Mouse (Mus musculus) heart, embryonic 10.5 days (tissue): ENCODE results near the gene Ift122. TPM values are rescaled to one million over a fixed set of nuclear protein-coding genes. Genes with fewer than 3 reads are reported as not detected.

Experiments used
- DNase-seq: peaks from one replicate; pipeline ENCODE4 v3.0.0-alpha.2; 2017; ENCODE audit warnings: low spot score
- H3K27ac ChIP-seq: fragments of 300-500 bp; sonication (generic); 2 replicates; pipeline ENCODE4 v1.5.1; 2016; ENCODE audit warnings: mild to moderate bottlenecking
- H3K27me3 ChIP-seq: fragments of 300-500 bp; sonication (generic); 2 replicates; pipeline ENCODE4 v1.6.1; 2016; ENCODE audit warnings: mild to moderate bottlenecking; ENCODE audit not compliant: poor library complexity, insufficient read depth, severe bottlenecking
- H3K36me3 ChIP-seq: fragments of 300-500 bp; sonication (generic); 2 replicates; pipeline ENCODE4 v1.6.1; 2016; ENCODE audit warnings: mild to moderate bottlenecking, moderate library complexity
- H3K4me1 ChIP-seq: fragments of 300-500 bp; sonication (generic); 2 replicates; pipeline ENCODE4 v1.6.1; 2016; ENCODE audit warnings: mild to moderate bottlenecking
- H3K4me3 ChIP-seq: fragments of 300-500 bp; sonication (generic); 2 replicates; pipeline ENCODE4 v1.5.1; 2016; ENCODE audit warnings: mild to moderate bottlenecking, moderate library complexity
- H3K9me3 ChIP-seq: fragments of 300-500 bp; sonication (generic); 2 replicates; pipeline ENCODE4 v1.6.1; 2016; ENCODE audit warnings: mild to moderate bottlenecking, moderate library complexity
- WGBS: fragments of 180-500 bp; shearing (Covaris S2); methylation state at CpG from one replicate; pipeline ENCODE4 v1.1.7; 2016; 5-methylcytosine and 5-hydroxymethylcytosine counted together
- polyA plus RNA-seq: library from polyadenylated mRNA; unstranded; fragments of >200 nt; fragmentation: Nextera tagmentation; extraction: Ambion mirVana; gene quantifications from 2 replicates; pipeline ENCODE4 v1.2.1, GENCODE M21; 2016

Gene Ift122
- polyA plus RNA-seq, 1 experiment from 2014 or later = 27.0 TPM

DNA sequence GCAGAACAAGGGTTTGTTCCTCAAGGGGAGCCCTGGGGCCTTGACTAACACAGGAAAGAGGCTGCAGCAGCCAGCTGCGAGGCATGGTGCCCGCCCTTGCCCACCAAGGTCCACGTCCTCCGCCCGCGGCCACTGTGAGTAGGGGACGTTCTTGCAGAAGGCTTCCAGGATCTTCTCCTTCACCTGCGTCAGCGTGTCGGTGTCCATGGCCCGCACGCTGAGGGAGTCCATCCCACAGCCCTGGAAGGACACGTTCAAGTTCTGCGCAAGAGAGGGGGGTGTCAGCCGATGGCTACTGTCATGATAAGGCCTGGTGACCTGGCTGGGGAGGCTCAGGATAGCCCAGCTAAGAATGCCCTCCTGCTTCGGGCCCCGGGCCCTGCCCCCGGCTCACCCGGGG is 107.1 kb downstream of the Ift122 start:
- Histone ChIP-seq H3K27me3 (peaks cover 17% of the 10 kb centered on the region), H3K36me3 (peaks cover 78% of the 10 kb centered on the region), H3K27ac (no peak overlapping the region), H3K9me3 (no peaks in the 10 kb centered on the region), H3K4me1 (peaks cover 54% of the 10 kb centered on the region), H3K4me3 (no peak overlapping the region)
- DNase-seq = no peak
- 88% methylated on average over 19 of the region's 19 CpGs for WGBS

DNA sequence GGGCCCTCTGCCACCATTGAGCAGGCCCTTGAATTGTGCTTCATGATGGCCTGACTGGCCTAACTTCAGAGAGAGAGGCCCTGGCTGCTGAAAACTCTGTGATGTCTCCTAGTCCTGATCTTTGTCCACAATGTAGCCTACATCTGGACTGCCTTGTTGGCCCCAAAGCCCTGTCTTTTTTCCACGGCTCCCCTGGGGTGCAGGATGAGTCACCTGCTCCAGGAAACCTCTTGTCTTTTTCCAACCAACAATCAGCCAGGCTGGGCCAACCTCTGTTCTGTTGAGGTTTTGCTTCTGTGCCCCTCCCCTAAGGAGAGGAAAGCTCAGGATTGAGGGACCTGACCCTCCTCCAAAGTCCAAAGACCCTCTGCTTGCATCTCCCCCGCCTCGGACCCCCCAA is 108.5 kb downstream of the Ift122 start:
- peaks cover 47% of the 10 kb centered on the region for H3K4me1 ChIP-seq
- 85% methylated on average over 3 of the region's 3 CpGs for WGBS
- peak overlapping the region; percentile 4; the same call in 1 of the 2 replicates for H3K27ac ChIP-seq
- H3K4me3 ChIP-seq = no peak overlapping the region
- peaks cover 82% of the 10 kb centered on the region for H3K36me3 ChIP-seq
- no peak for DNase-seq
- peaks cover 25% of the 10 kb centered on the region for H3K27me3 ChIP-seq
- H3K9me3 ChIP-seq = no peaks in the 10 kb centered on the region

GRCm38 (mm10) chr6:115962439-115963085 is 109.3 kb downstream of the Ift122 start:
- Histone ChIP-seq H3K36me3 (peaks cover 83% of the 10 kb centered on the region), H3K4me3 (no peak overlapping the region), H3K27me3 (peaks cover 25% of the 10 kb centered on the region), H3K4me1 (peaks cover 39% of the 10 kb centered on the region), H3K9me3 (no peaks in the 10 kb centered on the region), H3K27ac (peak overlapping the region; percentile 38; the same call in 1 of the 2 replicates)
- no peak for DNase-seq
- 50% methylated on average over 23 of the region's 23 CpGs for WGBS

DNA sequence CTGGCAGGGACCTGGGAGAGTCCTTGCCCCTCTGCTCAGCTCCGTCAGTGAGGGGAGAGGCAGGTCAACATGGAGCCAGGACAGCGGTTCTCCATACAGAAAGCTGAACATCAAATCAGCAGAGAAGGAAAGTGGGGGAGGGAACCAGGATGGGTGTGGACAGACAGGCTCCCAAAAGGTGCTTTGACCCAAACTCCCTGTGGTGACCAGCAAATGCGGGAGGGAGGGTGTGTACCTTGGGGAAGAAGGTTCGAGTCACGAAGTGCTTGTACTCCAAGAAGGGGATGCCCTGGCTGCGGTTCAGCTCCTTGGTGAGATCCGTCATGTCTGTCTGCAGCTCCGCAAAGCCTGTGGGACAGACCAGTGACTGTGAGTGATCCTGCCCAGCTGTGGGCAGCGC is 110.4 kb downstream of the Ift122 start:
- peaks cover 82% of the 10 kb centered on the region for H3K36me3 ChIP-seq
- no peak for DNase-seq
- WGBS = 70% methylated on average over 9 of the region's 9 CpGs
- no peak overlapping the region for H3K4me3 ChIP-seq
- 0 out of 2 replicates have a peak overlapping the region, but pooled peaks have one; percentile 4 for H3K27ac ChIP-seq
- peaks cover 40% of the 10 kb centered on the region for H3K4me1 ChIP-seq
- no peaks in the 10 kb centered on the region for H3K9me3 ChIP-seq
- H3K27me3 ChIP-seq = peaks cover 25% of the 10 kb centered on the region

- Histone ChIP-seq H3K27ac (no peak overlapping the region), H3K4me3 (no peak overlapping the region), H3K4me1 (peaks cover 53% of the 10 kb centered on the region), H3K9me3 (no peaks in the 10 kb centered on the region), H3K27me3 (peaks cover 25% of the 10 kb centered on the region), H3K36me3 (peaks cover 82% of the 10 kb centered on the region)
- no peak for DNase-seq
- WGBS = 93% methylated on average over 19 of the region's 19 CpGs
Observed at GRCm38 (mm10) chr6:115966227-115966966, 113.1 kb downstream of the Ift122 start.

GRCm38 (mm10) chr6:115967291-115967880 is 114.1 kb downstream of the Ift122 start:
- Histone ChIP-seq H3K27ac (no peak overlapping the region), H3K27me3 (peaks cover 25% of the 10 kb centered on the region), H3K9me3 (no peaks in the 10 kb centered on the region), H3K36me3 (peaks cover 79% of the 10 kb centered on the region), H3K4me3 (no peak overlapping the region), H3K4me1 (peaks cover 57% of the 10 kb centered on the region)
- DNase-seq = no peak
- 93% methylated on average over 15 of the region's 15 CpGs for WGBS

DNA sequence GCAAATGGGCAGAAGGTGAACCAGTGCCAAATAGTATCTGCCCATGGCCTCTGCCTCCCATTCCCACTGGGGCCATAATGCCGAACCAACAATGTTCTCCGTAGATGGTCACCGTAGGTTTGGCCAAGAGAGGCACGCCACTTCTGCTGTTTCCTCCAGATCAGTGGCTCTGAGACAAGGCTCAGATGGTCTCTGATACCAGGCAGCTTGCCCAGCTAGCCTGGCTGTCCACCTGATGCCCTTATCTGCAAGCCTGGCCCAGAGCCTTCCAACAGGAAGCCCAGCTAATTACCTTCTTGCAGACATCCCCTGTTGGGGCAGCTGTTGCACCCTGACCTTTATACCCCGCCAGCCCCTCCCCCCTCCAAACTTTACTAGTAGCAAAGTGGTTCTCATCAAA is 114.8 kb downstream of the Ift122 start:
- peaks cover 73% of the 10 kb centered on the region for H3K36me3 ChIP-seq
- H3K4me1 ChIP-seq = peaks cover 57% of the 10 kb centered on the region
- H3K27me3 ChIP-seq = peaks cover 22% of the 10 kb centered on the region
- 77% methylated on average over 5 of the region's 5 CpGs for WGBS
- no peak overlapping the region for H3K4me3 ChIP-seq
- H3K27ac ChIP-seq = peak overlapping the region; percentile 42; the same call in 1 of the 2 replicates
- DNase-seq = no peak
- no peaks in the 10 kb centered on the region for H3K9me3 ChIP-seq

- Histone ChIP-seq H3K27me3 (peaks cover 19% of the 10 kb centered on the region), H3K36me3 (peaks cover 67% of the 10 kb centered on the region), H3K4me3 (no peak overlapping the region), H3K9me3 (no peaks in the 10 kb centered on the region), H3K4me1 (peaks cover 52% of the 10 kb centered on the region), H3K27ac (peak overlapping the region; percentile 42; the same call in 1 of the 2 replicates)
- DNase-seq = no peak
- 76% methylated on average over 6 of the region's 6 CpGs for WGBS
Observed at GRCm38 (mm10) chr6:115968700-115969099, 115.4 kb downstream of the Ift122 start.

DNA sequence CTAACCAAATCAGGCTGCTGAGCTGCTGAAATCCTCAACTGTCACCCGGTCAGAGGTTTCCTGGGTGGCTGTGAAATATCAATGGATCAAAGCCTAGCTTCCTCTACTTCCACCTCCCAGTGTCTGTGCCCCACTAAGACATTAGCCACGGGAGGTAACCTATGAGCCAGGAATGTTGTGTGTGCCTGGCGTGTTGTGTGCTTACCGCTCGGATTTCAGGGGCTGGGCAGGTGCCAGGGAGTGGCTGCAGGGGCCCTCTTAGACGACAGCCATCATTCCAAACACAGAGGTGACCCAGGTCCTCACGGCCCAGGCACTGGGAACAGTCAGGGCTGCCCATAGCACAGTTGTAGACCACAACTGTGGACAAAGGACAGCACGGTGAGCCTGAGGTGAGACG is 115.8 kb downstream of the Ift122 start:
- peaks cover 15% of the 10 kb centered on the region for H3K27me3 ChIP-seq
- no peak overlapping the region for H3K27ac ChIP-seq
- no peak for DNase-seq
- no peaks in the 10 kb centered on the region for H3K9me3 ChIP-seq
- peaks cover 54% of the 10 kb centered on the region for H3K4me1 ChIP-seq
- no peak overlapping the region for H3K4me3 ChIP-seq
- WGBS = 63% methylated on average over 9 of the region's 9 CpGs
- H3K36me3 ChIP-seq = peaks cover 63% of the 10 kb centered on the region

GRCm38 (mm10) chr6:115969952-115970351 is 116.7 kb downstream of the Ift122 start:
- peaks cover 61% of the 10 kb centered on the region for H3K4me1 ChIP-seq
- H3K4me3 ChIP-seq = no peak overlapping the region
- DNase-seq = no peak
- H3K36me3 ChIP-seq = peaks cover 63% of the 10 kb centered on the region
- 64% methylated on average over 4 of the region's 6 CpGs for WGBS
- no peaks in the 10 kb centered on the region for H3K9me3 ChIP-seq
- H3K27me3 ChIP-seq = peaks cover 13% of the 10 kb centered on the region
- H3K27ac ChIP-seq = no peak overlapping the region

DNA sequence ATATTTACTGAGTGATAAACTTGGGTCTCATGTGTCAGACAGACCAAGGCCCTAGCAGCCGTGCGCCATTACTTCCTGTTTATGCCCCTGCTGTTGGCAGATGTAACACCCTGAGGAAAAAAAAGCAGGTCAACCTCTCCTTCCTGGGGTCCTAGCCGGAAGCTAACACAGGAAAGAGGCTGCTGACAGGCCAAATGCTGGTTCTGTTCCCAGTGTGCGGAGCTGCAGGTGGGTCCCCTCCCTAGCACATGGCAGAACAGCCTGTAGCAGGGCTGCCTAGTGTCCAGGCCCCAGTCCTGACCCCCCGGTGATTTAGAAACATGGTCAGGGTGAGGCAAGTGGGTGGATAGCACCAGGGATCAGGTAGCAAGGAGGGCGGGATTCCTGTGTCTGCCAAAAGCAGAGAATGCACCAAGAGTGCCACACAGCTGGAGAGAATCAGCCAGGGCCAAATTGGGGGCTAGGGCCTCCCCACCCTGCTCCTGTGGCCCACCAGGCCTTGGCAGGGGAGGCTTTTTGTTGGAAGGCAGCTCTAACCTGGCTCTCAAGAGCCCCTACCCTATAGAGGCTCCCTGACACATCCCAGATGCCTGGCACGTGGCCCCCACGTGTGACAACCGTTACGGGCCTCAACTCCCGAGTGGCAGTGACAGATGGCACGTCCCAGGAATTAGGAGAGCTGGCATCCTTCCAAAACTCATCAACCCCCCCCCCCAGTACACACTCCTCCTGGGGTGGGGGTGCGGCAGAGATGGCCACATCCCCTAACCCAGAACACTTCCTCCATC is 118.2 kb downstream of the Ift122 start:
- Histone ChIP-seq H3K27ac (peak overlapping the region; percentile 65), H3K4me3 (no peak overlapping the region), H3K27me3 (0 out of 2 replicates have a peak, but pooled peaks cover 5% of the 10 kb centered on the region), H3K9me3 (no peaks in the 10 kb centered on the region), H3K36me3 (peaks cover 63% of the 10 kb centered on the region), H3K4me1 (peaks cover 64% of the 10 kb centered on the region)
- WGBS = 59% methylated on average over 13 of the region's 13 CpGs
- DNase-seq = no peak

DNA sequence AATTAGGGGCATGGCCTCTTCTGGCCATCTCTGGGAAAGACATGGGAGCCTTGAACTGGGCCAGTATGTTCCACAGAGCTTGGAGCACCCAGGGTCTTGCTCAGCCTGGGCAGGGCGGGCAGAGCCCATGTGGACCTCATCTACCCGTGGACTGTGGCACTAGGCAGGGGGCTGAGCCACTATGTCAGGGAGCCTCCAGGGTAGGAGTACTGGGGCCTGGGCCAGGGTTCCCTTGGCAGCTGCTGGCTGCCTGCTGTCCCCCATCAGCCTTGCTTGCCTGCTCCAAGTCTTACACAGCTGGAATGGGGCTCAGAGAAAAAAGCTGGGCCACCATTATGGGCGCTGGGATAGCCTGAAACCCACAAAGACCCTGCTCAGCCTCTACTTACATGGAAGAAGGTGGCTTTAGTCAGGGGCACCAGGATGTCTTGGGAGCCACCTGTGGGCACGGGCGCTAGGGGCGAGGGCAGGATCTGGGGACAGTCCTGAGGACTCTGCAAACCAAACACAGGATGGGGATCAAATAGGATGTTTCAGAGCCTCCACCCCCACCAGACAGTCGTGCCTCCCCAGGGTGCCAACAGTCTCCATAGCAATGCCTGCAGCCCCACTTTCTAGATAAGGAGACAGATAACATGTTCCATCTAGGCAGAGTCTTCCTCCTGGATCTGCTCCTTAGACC is 119.0 kb downstream of the Ift122 start:
- H3K9me3 ChIP-seq = no peaks in the 10 kb centered on the region
- no peak for DNase-seq
- H3K27me3 ChIP-seq = 0 out of 2 replicates have a peak, but pooled peaks cover 5% of the 10 kb centered on the region
- H3K4me3 ChIP-seq = no peak overlapping the region
- 70% methylated on average over 7 of the region's 7 CpGs for WGBS
- H3K36me3 ChIP-seq = peaks cover 58% of the 10 kb centered on the region
- H3K4me1 ChIP-seq = peaks cover 69% of the 10 kb centered on the region
- H3K27ac ChIP-seq = peak overlapping the region; percentile 65; the same call in 1 of the 2 replicates
